Mouse (Mus musculus) liver, embryonic 14.5 days (tissue): Measurements from ENCODE around the gene Rad51.

Experiments used
- CTCF ChIP-seq: IDR thresholded peaks from 2 replicates; pipeline ENCODE4 v1.5.1; 2016; ENCODE audit warnings: antibody characterized with exemption, low read depth, control low read depth
- EP300 ChIP-seq: IDR thresholded peaks from 2 replicates; pipeline ENCODE4 v1.6.1; 2016; ENCODE audit warnings: antibody characterized with exemption, low read depth

- TF ChIP-seq CTCF (no peak), EP300 (no peak)
These were observed 6.0 kb upstream of the Rad51 start for GRCm38 (mm10) chr2:119106583-119106982.
